11 mouse cellular contexts compared by ENCODE assay signal in genomic region chr15:95370720-95371395, GRCm38 (mm10).
A peak's percentile ranks its signal among the peaks of the same experiment; 100 is the strongest.
DNase-seq lines count a peak whose midpoint lies in the region; ATAC-seq and TF ChIP-seq lines count a peak whose summit lies in the region.
"Had no signal": no experiment of that assay in that cellular context is flagged by ENCODE, and none has a peak within 500 bp of the region (broad histone marks: within the 10 kb centered on the region; RNA-seq: fewer than 3 reads in every experiment).

No protein-coding gene starts in this region.

- no peak overlapping the region for H3K9ac ChIP-seq in stomach, postnatal 0 days (ENCODE audit: low read length)

- H3K4me2 ChIP-seq in stomach, postnatal 0 days (replicated peaks; ENCODE audit: low read depth): no peak overlapping the region

- no peaks in the 10 kb centered on the region for H3K4me1 ChIP-seq in stomach, postnatal 0 days (replicated peaks; ENCODE audit: control insufficient read depth, insufficient read depth)

- no peak for ATAC-seq in stomach, postnatal 0 days (ENCODE audit: low FRiP score, low TSS enrichment)

- 63% methylated on average over 16 of the region's 16 CpGs for WGBS in stomach, postnatal 0 days

- no peak for TF ChIP-seq EP300 in stomach, postnatal 0 days (optimal IDR thresholded peaks at IDR 0.05)

- no peak for TF ChIP-seq CTCF in stomach, postnatal 0 days (IDR thresholded peaks at IDR 0.05; ENCODE audit: low read depth)

- H3K27me3 ChIP-seq in stomach, postnatal 0 days (ENCODE audit: control insufficient read depth, insufficient read depth, low read length): no peaks in the 10 kb centered on the region

- H3K27ac ChIP-seq in stomach, postnatal 0 days (replicated peaks): no peak overlapping the region

- no peak overlapping the region for H3K4me3 ChIP-seq in stomach, postnatal 0 days (ENCODE audit: low read depth, low read length)

- no peaks in the 10 kb centered on the region for H3K36me3 ChIP-seq in stomach, postnatal 0 days (ENCODE audit: control insufficient read depth, insufficient read depth, low read length)

- no peaks in the 10 kb centered on the region for H3K9me3 ChIP-seq in stomach, postnatal 0 days (ENCODE audit: control insufficient read depth, low read length)

- DNase-seq in ovary, adult 18-20 months (ENCODE audit: low spot score): peak; percentile 24
- no peak for DNase-seq in ovary, postnatal 14 days (ENCODE audit: low spot score)
- DNase-seq in cerebellum, adult 18-20 months: peak; percentile 53 to 70
- DNase-seq in left cerebral cortex, adult 8-10 months (ENCODE audit: low spot score in 2 of 2): peak; percentile 27 to 36
- DNase-seq in urinary bladder, postnatal 25 days (ENCODE audit: low spot score): peak; percentile 32
- no peak for DNase-seq in gastrocnemius, adult 18-20 months (ENCODE audit: low spot score)
- DNase-seq in gastrocnemius, postnatal 10 days: no peak
- no peak for DNase-seq in stomach, postnatal 0 days (ENCODE audit: low spot score)
- DNase-seq: gastrocnemius, postnatal 25 days; kidney, adult 9 months; lung, adult 18-20 months had no signal

Comparison
In these comparisons a context has a peak if more than half of its experiments do, and no peak if none do; other contexts are left out.
1. DNase-seq: peak in ovary, adult 18-20 months (single experiment), cerebellum, adult 18-20 months (2 of 2), left cerebral cortex, adult 8-10 months (2 of 2) and urinary bladder, postnatal 25 days (single experiment); none in ovary, postnatal 14 days (single experiment), gastrocnemius, adult 18-20 months (single experiment), gastrocnemius, postnatal 10 days (single experiment) and stomach, postnatal 0 days (single experiment).